Mouse (Mus musculus) embryonic stem cell, embryonic (primary cell): ENCODE data around the gene Errfi1.

Experiments
- CTCF ChIA-PET, 4 experiments: fragments of 300-600 bp in 2 of 4; fragments of 350-600 bp in 2 of 4; sonication (Branson Sonifier 250); formaldehyde crosslinking; loops; one replicate each; lab custom pipeline; 2022; ENCODE audit warnings: inconsistent platforms in 2 of 4; lab: Charles Lee
- POLR2A ChIA-PET, 4 experiments: fragments of 300-600 bp in 2 of 4; fragments of 350-600 bp in 2 of 4; sonication (Branson Sonifier 250); formaldehyde crosslinking; loops; one replicate each; lab custom pipeline; 2022; ENCODE audit warnings: antibody characterized with exemption in 4 of 4, inconsistent platforms in 1 of 4; lab: Charles Lee

The Errfi1 gene

GRCm38 (mm10) chr4:150835163-150835562 lies 18.6 kb upstream of the Errfi1 start:
- ChIA-PET POLR2A (interaction anchor here in 1 of 4 experiments (0.6 to 1.1 kb wide), 3 partner anchors 30 to 623 kb away, joined by 3 to 6 read pairs (median 3); no protein-coding TSS in a partner anchor), CTCF (interaction anchor here in 1 of 4 experiments (1.0 kb wide), 1 partner anchor 367 kb away, joined by 3 read pairs; no protein-coding TSS in a partner anchor)

DNA sequence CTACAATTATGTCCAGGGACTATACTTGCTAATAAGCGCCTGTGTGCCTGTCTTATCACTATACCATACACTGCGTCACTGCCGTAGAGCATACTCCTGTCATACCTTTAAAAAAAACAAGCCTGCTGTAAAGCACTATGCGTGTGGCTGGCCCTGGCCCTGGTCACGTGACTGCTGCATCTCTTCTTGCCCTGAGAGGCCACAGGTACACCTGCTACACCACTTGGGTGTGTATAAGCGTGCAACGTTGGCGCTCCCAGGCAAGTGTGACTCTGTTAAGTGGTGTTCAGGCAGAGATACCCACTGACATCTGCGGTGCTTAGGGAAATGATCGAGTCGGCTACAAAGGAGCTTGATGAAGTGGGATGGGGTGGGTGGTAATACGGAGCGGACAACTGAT lies 17.5 kb upstream of the Errfi1 start:
- ChIA-PET POLR2A (interaction anchor here in 2 of 4 experiments (0.6 to 1.7 kb wide), 10 partner anchors 8 to 272 kb away, joined by 3 to 6 read pairs (median 3); no protein-coding TSS in a partner anchor), CTCF (interaction anchor here in 1 of 4 experiments (0.6 kb wide), 1 partner anchor 8 kb away, joined by 3 read pairs; no protein-coding TSS in a partner anchor)

GRCm38 (mm10) chr4:150836961-150837360 lies 16.8 kb upstream of the Errfi1 start:
- POLR2A ChIA-PET: interaction anchor here in 2 of 4 experiments (0.6 to 1.7 kb wide), 12 partner anchors 9 to 271 kb away, joined by 3 to 6 read pairs (median 3); no protein-coding TSS in a partner anchor
- CTCF ChIA-PET: interaction anchor here in 2 of 4 experiments (0.6 to 0.8 kb wide), 2 partner anchors 9 to 13 kb away, joined by 3 to 6 read pairs; no protein-coding TSS in a partner anchor

- ChIA-PET POLR2A (interaction anchor here in 2 of 4 experiments (0.9 to 1.7 kb wide), 10 partner anchors 9 to 271 kb away, joined by 3 to 5 read pairs (median 3); no protein-coding TSS in a partner anchor), CTCF (interaction anchor here in 2 of 4 experiments (0.5 to 0.8 kb wide), 5 partner anchors 12 to 225 kb away, joined by 3 to 6 read pairs (median 5); no protein-coding TSS in a partner anchor)
These were observed 16.3 kb upstream of the Errfi1 start for GRCm38 (mm10) chr4:150837458-150837857.

- ChIA-PET CTCF (no interaction called here), POLR2A (interaction anchor here in 1 of 4 experiments (1.4 kb wide), 1 partner anchor 21 kb away, joined by 3 read pairs; no protein-coding TSS in a partner anchor)
These were observed 11.7 kb upstream of the Errfi1 start for GRCm38 (mm10) chr4:150842045-150842444.

DNA sequence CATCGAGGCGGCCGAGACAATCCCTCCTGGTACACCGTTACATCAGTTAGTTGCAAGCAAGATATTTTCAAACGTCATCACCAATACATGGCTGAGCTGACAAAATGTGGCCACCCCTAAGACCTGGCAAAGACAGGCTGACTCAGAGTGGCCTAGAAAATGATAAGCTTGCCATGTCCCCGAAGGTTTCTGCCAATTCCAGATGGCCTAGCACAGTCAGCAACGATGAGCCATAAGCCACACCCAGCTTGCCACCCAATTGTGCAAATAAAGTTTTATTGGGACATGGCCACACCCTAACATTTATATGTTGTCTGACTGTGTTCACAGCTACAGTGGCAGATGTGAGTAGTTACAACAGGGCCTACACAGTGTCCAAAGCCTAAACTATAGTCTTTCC lies 10.5 kb upstream of the Errfi1 start:
- POLR2A ChIA-PET: interaction anchor here in 2 of 4 experiments (1.1 to 1.4 kb wide), 2 partner anchors 10 to 20 kb away, joined by 3 read pairs; no protein-coding TSS in a partner anchor
- CTCF ChIA-PET: no interaction called here

- ChIA-PET POLR2A (interaction anchor here in 3 of 4 experiments (0.6 to 1.9 kb wide), 7 partner anchors 9 to 1100 kb away, joined by 3 to 5 read pairs (median 4); no protein-coding TSS in a partner anchor), CTCF (interaction anchor here in 2 of 4 experiments (0.5 to 1.0 kb wide), 3 partner anchors 20 to 335 kb away, joined by 3 read pairs; no protein-coding TSS in a partner anchor)
These were observed 7.4 kb upstream of the Errfi1 start for GRCm38 (mm10) chr4:150846316-150846715.

DNA sequence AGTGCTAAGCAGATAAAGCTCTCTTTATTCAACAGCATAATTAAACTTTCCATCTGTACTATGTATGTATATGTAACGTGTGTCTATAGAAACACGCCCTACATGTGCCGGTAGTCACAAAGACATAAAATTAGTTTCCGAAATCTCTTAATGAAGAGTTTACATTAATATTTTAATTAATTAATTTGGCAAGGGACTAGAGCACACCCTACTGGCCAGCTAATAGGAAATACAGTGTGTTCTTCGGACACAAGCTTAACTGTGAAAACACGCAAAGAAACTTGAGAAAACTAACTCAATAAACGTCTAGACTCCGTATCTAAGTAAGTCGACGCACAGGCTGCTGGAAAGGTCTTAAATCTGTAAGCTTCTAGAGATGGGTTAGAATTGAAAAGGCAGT lies 3.8 kb upstream of the Errfi1 start:
- POLR2A ChIA-PET: interaction anchor here in 2 of 4 experiments (0.7 to 1.7 kb wide), 4 partner anchors 10 to 188 kb away, joined by 3 to 5 read pairs (median 4); no protein-coding TSS in a partner anchor
- CTCF ChIA-PET: interaction anchor here (0.6 to 1.5 kb wide), 13 partner anchors 13 to 193 kb away, joined by 3 to 11 read pairs (median 4); no protein-coding TSS in a partner anchor

GRCm38 (mm10) chr4:150850893-150851292 lies 2.8 kb upstream of the Errfi1 start:
- CTCF ChIA-PET: no interaction called here

GRCm38 (mm10) chr4:150852045-150852444 lies 1.7 kb upstream of the Errfi1 start:
- POLR2A ChIA-PET: interaction anchor here in 3 of 4 experiments (0.7 to 1.4 kb wide), 5 partner anchors 8 to 190 kb away, joined by 3 to 4 read pairs (median 3); no protein-coding TSS in a partner anchor

More at GRCm38 (mm10) chr4:150850893-150851292, 2.8 kb upstream of the Errfi1 start:
- POLR2A ChIA-PET: no interaction called here

GRCm38 (mm10) chr4:150852479-150852878 lies 1.2 kb upstream of the Errfi1 start:
- POLR2A ChIA-PET: interaction anchor here in 3 of 4 experiments (0.7 to 1.4 kb wide), 5 partner anchors 8 to 190 kb away, joined by 3 to 4 read pairs (median 3); no protein-coding TSS in a partner anchor
- CTCF ChIA-PET: interaction anchor here in 3 of 4 experiments (0.6 to 0.7 kb wide), 5 partner anchors 37 to 830 kb away, joined by 3 to 5 read pairs (median 3); no protein-coding TSS in a partner anchor

More at GRCm38 (mm10) chr4:150852045-150852444, 1.7 kb upstream of the Errfi1 start:
- CTCF ChIA-PET: interaction anchor here in 3 of 4 experiments (0.6 to 0.7 kb wide), 4 partner anchors 36 to 278 kb away, joined by 3 to 5 read pairs (median 4); no protein-coding TSS in a partner anchor

GRCm38 (mm10) chr4:150854839-150855246 lies 1.1 kb downstream of the Errfi1 start:
- ChIA-PET POLR2A (interaction anchor here (0.7 to 6.4 kb wide), 50 partner anchors 8 to 195 kb away, joined by 3 to 45 read pairs (median 4); no protein-coding TSS in a partner anchor), CTCF (interaction anchor here in 2 of 4 experiments (0.8 to 2.3 kb wide), 10 partner anchors 10 to 198 kb away, joined by 3 to 9 read pairs (median 4); no protein-coding TSS in a partner anchor)

GRCm38 (mm10) chr4:150855346-150855745 lies 1.6 kb downstream of the Errfi1 start:
- ChIA-PET CTCF (interaction anchor here in 3 of 4 experiments (0.7 to 2.3 kb wide), 12 partner anchors 10 to 735 kb away, joined by 3 to 9 read pairs (median 3); no protein-coding TSS in a partner anchor), POLR2A (interaction anchor here (0.7 to 6.4 kb wide), 46 partner anchors 8 to 195 kb away, joined by 3 to 45 read pairs (median 5); no protein-coding TSS in a partner anchor)

GRCm38 (mm10) chr4:150860526-150860925 lies 6.8 kb downstream of the Errfi1 start:
- CTCF ChIA-PET: interaction anchor here in 2 of 4 experiments (0.6 to 0.7 kb wide), 3 partner anchors 41 to 1354 kb away, joined by 3 to 12 read pairs (median 9); no protein-coding TSS in a partner anchor
- POLR2A ChIA-PET: interaction anchor here in 3 of 4 experiments (0.6 to 6.4 kb wide), 11 partner anchors 9 to 714 kb away, joined by 3 to 40 read pairs (median 4); no protein-coding TSS in a partner anchor

GRCm38 (mm10) chr4:150861161-150861560 lies 7.4 kb downstream of the Errfi1 start:
- POLR2A ChIA-PET: interaction anchor here in 2 of 4 experiments (0.6 to 1.6 kb wide), 4 partner anchors 11 to 714 kb away, joined by 3 to 5 read pairs (median 3); no protein-coding TSS in a partner anchor
- CTCF ChIA-PET: interaction anchor here in 2 of 4 experiments (0.6 to 0.7 kb wide), 3 partner anchors 41 to 1354 kb away, joined by 3 to 12 read pairs (median 9); no protein-coding TSS in a partner anchor

- CTCF ChIA-PET: interaction anchor here in 1 of 4 experiments (0.6 kb wide), 1 partner anchor 32 kb away, joined by 4 read pairs; no protein-coding TSS in a partner anchor
- POLR2A ChIA-PET: interaction anchor here in 3 of 4 experiments (0.7 to 5.7 kb wide), 9 partner anchors 6 to 55 kb away, joined by 3 to 39 read pairs (median 6); no protein-coding TSS in a partner anchor
These were observed 9.1 kb downstream of the Errfi1 start for GRCm38 (mm10) chr4:150862626-150863375.

- ChIA-PET POLR2A (interaction anchor here in 3 of 4 experiments (0.9 to 5.7 kb wide), 14 partner anchors 9 to 184 kb away, joined by 3 to 45 read pairs (median 6); no protein-coding TSS in a partner anchor), CTCF (interaction anchor here in 3 of 4 experiments (0.5 to 1.4 kb wide), 7 partner anchors 10 to 993 kb away, joined by 3 to 8 read pairs (median 4); no protein-coding TSS in a partner anchor)
These were observed 11.7 kb downstream of the Errfi1 start for GRCm38 (mm10) chr4:150865371-150865770.
